Mouse (Mus musculus) stomach, embryonic 14.5 days (tissue): ENCODE measurements around the gene Phxr2. TPM values are rescaled to one million over a fixed set of nuclear protein-coding genes. Genes with fewer than 3 reads are reported as not detected.

Source experiments
- ATAC-seq: fragments of 200-750 bp; cut with Nextera tagmentation; 2 replicates; pipeline ENCODE4 v1.8.0; 2017; ENCODE audit warnings: low read depth, moderate TSS enrichment; ENCODE audit not compliant: insufficient number of reproducible peaks, insufficient read depth, low FRiP score
- H3K27ac ChIP-seq: fragments of 300-500 bp; sonication (generic); 2 replicates; pipeline ENCODE4 v1.5.1; 2014; ENCODE audit warnings: mild to moderate bottlenecking, low read length, moderate library complexity, mixed read lengths
- H3K27me3 ChIP-seq: fragments of 300-500 bp; sonication (generic); 2 replicates; pipeline ENCODE4 v1.6.1; 2014; ENCODE audit warnings: low read length, control low read depth, mixed read lengths; ENCODE audit not compliant: control insufficient read depth, insufficient read depth
- H3K36me3 ChIP-seq: fragments of 300-500 bp; sonication (generic); 2 replicates; pipeline ENCODE4 v1.6.1; 2014; ENCODE audit warnings: mild to moderate bottlenecking, control low read depth, low read length, moderate library complexity, mixed read lengths; ENCODE audit not compliant: control insufficient read depth, insufficient read depth
- H3K4me1 ChIP-seq: fragments of 300-500 bp; sonication (generic); 2 replicates; pipeline ENCODE4 v1.6.1; 2014; ENCODE audit warnings: low read length, control low read depth, mixed read lengths; ENCODE audit not compliant: control insufficient read depth, insufficient read depth
- H3K4me2 ChIP-seq: fragments of 300-500 bp; sonication (generic); replicated peaks from 2 replicates; pipeline ENCODE4 v1.6.1; 2014; ENCODE audit warnings: low read depth, low read length, control low read depth
- H3K4me3 ChIP-seq: fragments of 300-500 bp; sonication (generic); 2 replicates; pipeline ENCODE4 v1.5.1; 2014; ENCODE audit warnings: low read depth, low read length, control low read depth
- H3K9ac ChIP-seq: fragments of 300-500 bp; sonication (generic); replicated peaks from 2 replicates; pipeline ENCODE4 v1.6.1; 2014; ENCODE audit warnings: low read depth, mild to moderate bottlenecking, control low read depth, low read length, moderate library complexity, mixed read lengths
- H3K9me3 ChIP-seq: fragments of 300-500 bp; sonication (generic); 2 replicates; pipeline ENCODE4 v1.6.1; 2016; ENCODE audit warnings: low read depth, low read length, control low read depth; ENCODE audit not compliant: control insufficient read depth
- WGBS: fragments of 180-500 bp; shearing (Covaris S2); extraction: QIAGEN DNeasy Blood & Tissue Kit; methylation state at CpG from one replicate; pipeline ENCODE4 v1.1.7; 2014; 5-methylcytosine and 5-hydroxymethylcytosine counted together
- polyA plus RNA-seq: library from polyadenylated mRNA; unstranded; fragments of >200 nt; fragmentation: Nextera tagmentation; extraction: Ambion mirVana; gene quantifications from 2 replicates; pipeline ENCODE4 v1.2.1, GENCODE M21; 2014

Phxr2 gene
- polyA plus RNA-seq, 1 experiment from 2014 or later = not detected

GRCm38 (mm10) chr10:99105522-99105921 lies 20.6 kb downstream of the Phxr2 start:
- Histone ChIP-seq H3K4me1 (no peaks in the 10 kb centered on the region), H3K36me3 (peaks cover 7% of the 10 kb centered on the region; the same call in 1 of the 2 replicates), H3K9ac (no peak overlapping the region), H3K27me3 (no peaks in the 10 kb centered on the region), H3K4me3 (no peak overlapping the region), H3K9me3 (no peaks in the 10 kb centered on the region), H3K4me2 (no peak overlapping the region), H3K27ac (no peak overlapping the region)
- 80% methylated on average over 3 of the region's 3 CpGs for WGBS
- ATAC-seq = no peak

- H3K27me3 ChIP-seq = no peaks in the 10 kb centered on the region
- no peaks in the 10 kb centered on the region for H3K9me3 ChIP-seq
- no peak for ATAC-seq
- H3K4me3 ChIP-seq = no peak overlapping the region
- H3K4me1 ChIP-seq = no peaks in the 10 kb centered on the region
- no peak overlapping the region for H3K9ac ChIP-seq
- no peaks in the 10 kb centered on the region for H3K36me3 ChIP-seq
- H3K27ac ChIP-seq = no peak overlapping the region
- H3K4me2 ChIP-seq = no peak overlapping the region
- WGBS = 73% methylated on average over 10 of the region's 10 CpGs
Observed at GRCm38 (mm10) chr10:99097374-99097773, 28.8 kb downstream of the Phxr2 start.

DNA sequence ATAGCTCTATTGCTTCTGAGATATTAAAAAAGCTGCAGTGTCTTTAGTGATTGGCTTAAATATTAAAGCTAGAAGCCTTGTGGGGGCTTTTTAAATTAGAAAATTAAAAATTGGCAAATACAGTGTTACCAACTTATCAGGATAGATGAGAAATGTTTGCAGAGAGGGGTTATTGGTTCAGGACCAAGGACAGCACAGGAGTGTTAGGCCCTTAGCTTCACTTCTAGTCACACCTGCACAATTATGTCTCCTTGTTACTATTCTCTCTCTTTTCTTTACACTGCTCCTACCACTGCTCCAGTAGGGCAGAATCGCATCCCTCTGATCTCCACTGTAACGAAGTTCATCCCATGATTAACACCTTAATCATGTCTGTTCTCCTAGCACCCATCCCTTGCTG lies 31.0 kb downstream of the Phxr2 start:
- H3K4me1 ChIP-seq = no peaks in the 10 kb centered on the region
- no peak overlapping the region for H3K4me3 ChIP-seq
- H3K4me2 ChIP-seq = no peak overlapping the region
- WGBS = 85% methylated on average over 2 of the region's 2 CpGs
- H3K27me3 ChIP-seq = no peaks in the 10 kb centered on the region
- no peak overlapping the region for H3K9ac ChIP-seq
- ATAC-seq = no peak
- no peaks in the 10 kb centered on the region for H3K9me3 ChIP-seq
- no peak overlapping the region for H3K27ac ChIP-seq
- no peaks in the 10 kb centered on the region for H3K36me3 ChIP-seq

DNA sequence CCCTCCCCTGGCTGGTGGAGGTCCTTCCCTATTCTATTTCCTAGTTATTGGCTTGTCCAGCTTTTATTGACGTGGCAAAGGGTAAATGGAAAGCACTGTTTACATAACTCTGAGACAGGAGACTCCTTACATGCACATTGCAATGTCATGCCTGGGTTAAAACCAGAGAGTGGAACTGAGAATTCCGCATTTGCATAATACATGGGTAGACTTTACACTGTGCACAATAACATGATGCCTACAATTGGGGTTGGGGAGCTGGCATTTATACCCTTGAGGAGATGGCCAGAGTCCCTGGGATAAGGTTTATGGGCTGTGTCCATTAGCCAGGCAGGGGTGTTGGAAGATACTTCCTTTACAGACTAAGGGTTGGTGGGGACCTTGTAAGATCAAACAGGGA lies 32.8 kb downstream of the Phxr2 start:
- Histone ChIP-seq H3K36me3 (no peaks in the 10 kb centered on the region), H3K27me3 (no peaks in the 10 kb centered on the region), H3K4me1 (no peaks in the 10 kb centered on the region), H3K4me2 (no peak overlapping the region), H3K9ac (no peak overlapping the region), H3K4me3 (no peak overlapping the region), H3K27ac (no peak overlapping the region), H3K9me3 (no peaks in the 10 kb centered on the region)
- 66% methylated on average over 2 of the region's 2 CpGs for WGBS
- ATAC-seq = no peak

DNA sequence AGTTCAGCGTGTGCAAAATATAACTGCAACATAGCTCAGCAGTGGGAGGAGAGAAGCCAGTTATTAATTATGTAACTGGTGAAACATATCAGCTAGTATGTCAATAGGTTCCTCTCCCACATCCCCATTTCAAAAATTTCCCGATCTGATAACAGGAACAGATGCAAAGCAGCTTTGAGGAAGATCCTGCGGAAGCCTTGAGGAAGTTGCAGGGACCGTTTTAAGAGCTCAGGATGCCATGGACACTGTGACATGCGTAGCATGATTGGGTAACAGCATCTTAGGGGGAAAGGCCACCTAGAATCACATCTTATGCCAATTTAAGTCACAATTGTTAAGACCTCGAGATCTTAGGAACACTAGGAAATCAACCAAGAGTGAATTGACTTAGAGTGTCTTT lies 36.2 kb downstream of the Phxr2 start:
- no peaks in the 10 kb centered on the region for H3K27me3 ChIP-seq
- H3K36me3 ChIP-seq = no peaks in the 10 kb centered on the region
- H3K27ac ChIP-seq = no peak overlapping the region
- no peak overlapping the region for H3K4me2 ChIP-seq
- WGBS = 80% methylated on average over 6 of the region's 6 CpGs
- H3K9me3 ChIP-seq = no peaks in the 10 kb centered on the region
- no peak overlapping the region for H3K9ac ChIP-seq
- no peak for ATAC-seq
- H3K4me3 ChIP-seq = no peak overlapping the region
- no peaks in the 10 kb centered on the region for H3K4me1 ChIP-seq

- no peak for ATAC-seq
- Histone ChIP-seq H3K9me3 (no peaks in the 10 kb centered on the region), H3K27me3 (no peaks in the 10 kb centered on the region), H3K36me3 (no peaks in the 10 kb centered on the region), H3K4me3 (no peak overlapping the region), H3K27ac (no peak overlapping the region), H3K4me1 (no peaks in the 10 kb centered on the region), H3K4me2 (no peak overlapping the region), H3K9ac (no peak overlapping the region)
- WGBS = 66% methylated on average over 6 of the region's 6 CpGs
Observed at GRCm38 (mm10) chr10:99086029-99086428, 40.1 kb downstream of the Phxr2 start.

- no peaks in the 10 kb centered on the region for H3K27me3 ChIP-seq
- 56% methylated on average over 6 of the region's 6 CpGs for WGBS
- H3K4me2 ChIP-seq = 0 out of 2 replicates have a peak overlapping the region, but pooled peaks have one; percentile 5
- peak; percentile 23; the same call in 1 of the 2 replicates for ATAC-seq
- H3K9ac ChIP-seq = no peak overlapping the region
- H3K4me3 ChIP-seq = no peak overlapping the region
- no peak overlapping the region for H3K27ac ChIP-seq
- no peaks in the 10 kb centered on the region for H3K36me3 ChIP-seq
- H3K4me1 ChIP-seq = no peaks in the 10 kb centered on the region
- H3K9me3 ChIP-seq = no peaks in the 10 kb centered on the region
Observed at GRCm38 (mm10) chr10:99085240-99085587, 40.9 kb downstream of the Phxr2 start.

DNA sequence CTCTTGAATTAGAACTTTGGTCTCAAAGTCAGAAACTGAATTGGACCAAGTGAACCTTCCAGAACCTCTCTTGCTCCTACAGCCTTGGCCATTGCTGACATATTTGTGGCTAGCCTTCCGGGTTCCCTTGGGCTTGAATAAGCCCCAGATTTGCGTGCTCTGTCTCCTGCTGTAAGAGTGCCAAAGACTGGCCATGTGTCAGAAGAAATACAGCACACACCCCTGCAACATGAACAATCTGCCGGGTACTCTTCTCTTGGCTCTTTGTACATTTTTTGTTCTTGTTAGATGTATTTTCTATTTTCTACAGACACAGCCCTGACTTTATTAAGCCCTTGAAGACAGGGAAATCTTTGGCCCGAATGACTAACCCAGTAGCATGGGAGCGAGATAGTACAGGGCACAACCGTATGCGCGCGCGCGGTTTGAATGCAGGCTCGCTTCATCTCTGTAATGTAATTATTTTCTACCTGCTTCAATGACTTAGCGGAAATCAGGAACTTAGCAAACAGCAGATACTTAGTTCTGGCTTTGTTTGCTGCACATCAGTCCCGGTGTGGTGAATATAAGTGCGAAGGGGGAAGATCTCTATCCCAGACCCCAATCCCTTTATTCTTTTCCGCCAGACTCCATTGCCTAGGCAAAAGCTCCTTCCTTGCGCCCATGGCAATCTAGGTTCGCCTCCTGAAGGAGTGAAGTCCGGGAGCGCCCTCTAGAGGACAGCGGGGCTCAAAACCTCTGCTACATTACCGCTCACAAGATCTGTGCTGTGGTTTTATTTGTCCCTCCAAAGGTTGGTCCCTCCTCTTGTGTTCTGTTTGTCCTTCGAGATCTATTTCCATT lies 41.5 kb downstream of the Phxr2 start:
- H3K27me3 ChIP-seq = no peaks in the 10 kb centered on the region
- no peak overlapping the region for H3K4me3 ChIP-seq
- peak; percentile 69 for ATAC-seq
- H3K36me3 ChIP-seq = no peaks in the 10 kb centered on the region
- no peak overlapping the region for H3K9ac ChIP-seq
- no peaks in the 10 kb centered on the region for H3K9me3 ChIP-seq
- 46% methylated on average over 23 of the region's 23 CpGs for WGBS
- H3K4me2 ChIP-seq = 0 out of 2 replicates have a peak overlapping the region, but pooled peaks have one; percentile 5
- H3K27ac ChIP-seq = no peak overlapping the region
- H3K4me1 ChIP-seq = no peaks in the 10 kb centered on the region
